Mouse (Mus musculus) gastrocnemius, postnatal 4 days (tissue): ENCODE measurements around the gene Tmem208. TPM values are rescaled to one million over a fixed set of nuclear protein-coding genes. Genes with fewer than 3 reads are reported as not detected.

ENCODE experiments used
- DNase-seq, 2 experiments: peaks; one replicate each; pipeline ENCODE4 v3.0.0; 2021 to 2022; ENCODE audit warnings: low spot score in 2 of 2, mixed read lengths in 2 of 2
- total RNA-seq, 2 experiments: library from RNA; stranded (reverse); gene quantifications; 2 replicates each; pipeline ENCODE4 v1.2.3; 2021

The Tmem208 gene
- total RNA-seq, 2 experiments from 2014 or later: 28.7 to 29.5 TPM

DNA sequence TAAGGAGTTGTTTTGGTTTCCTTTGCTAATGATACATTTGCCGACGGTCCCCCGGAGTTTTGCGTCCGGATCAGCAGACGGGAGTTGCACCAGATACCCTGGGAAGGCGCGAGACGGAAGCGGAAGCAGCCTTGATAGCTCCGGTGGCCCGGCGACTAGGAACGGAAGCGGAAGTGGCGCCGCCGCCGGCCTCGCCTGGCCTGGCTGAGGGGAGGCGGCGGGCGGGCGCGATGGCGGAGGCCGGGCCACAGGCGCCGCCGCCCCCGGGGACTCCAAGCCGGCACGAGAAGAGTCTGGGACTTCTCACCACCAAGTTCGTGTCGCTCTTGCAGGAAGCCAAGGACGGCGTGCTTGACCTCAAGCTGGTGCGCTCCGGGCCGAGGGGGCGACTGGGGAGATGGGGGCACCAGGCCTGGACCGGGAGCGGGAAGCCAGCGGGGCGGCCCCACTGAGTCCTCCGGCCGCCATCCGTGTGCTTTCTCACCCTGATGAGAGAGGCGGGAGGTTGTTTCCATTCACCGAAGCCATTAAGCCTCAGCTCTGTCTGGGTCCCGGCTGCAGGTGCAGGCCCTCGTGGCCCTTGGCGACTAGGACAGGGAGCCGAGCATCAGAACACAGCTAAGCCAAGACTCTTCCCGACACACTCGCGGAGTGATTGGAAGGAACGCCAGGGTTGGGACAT lies 28.5 kb upstream of the Tmem208 start, which contains the start of gene E2f4:
E2f4 (plus strand) TSS at position 153 of the 682 bp plus-strand sequence.
- DNase-seq: peak; percentile 81 to 91

GRCm38 (mm10) chr8:105298351-105299252 lies 27.6 kb upstream of the Tmem208 start:
- no peak for DNase-seq

GRCm38 (mm10) chr8:105299962-105300361 lies 26.2 kb upstream of the Tmem208 start:
- no peak for DNase-seq

- no peak for DNase-seq
Observed at GRCm38 (mm10) chr8:105303396-105303795, 22.8 kb upstream of the Tmem208 start.

DNA sequence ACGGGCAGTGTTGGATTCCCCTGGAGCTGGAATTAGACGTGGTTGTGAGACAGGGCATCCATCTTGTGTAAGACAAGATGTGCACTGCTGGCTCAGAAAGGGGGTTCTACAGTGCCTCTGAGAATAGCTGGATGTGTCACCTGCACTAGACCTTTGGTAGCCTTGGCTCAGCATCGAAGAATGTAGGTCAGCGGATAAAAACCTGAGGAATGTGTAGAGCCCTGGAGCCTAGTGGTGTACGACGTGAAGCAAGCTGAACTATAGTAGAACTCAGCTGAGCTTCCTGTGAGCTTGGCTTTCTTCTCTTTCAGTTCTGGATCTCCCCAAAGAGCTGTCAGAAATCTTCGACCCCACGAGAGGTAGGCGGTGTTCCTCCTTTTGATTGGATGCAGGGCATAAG lies 22.3 kb upstream of the Tmem208 start:
- DNase-seq: no peak

DNA sequence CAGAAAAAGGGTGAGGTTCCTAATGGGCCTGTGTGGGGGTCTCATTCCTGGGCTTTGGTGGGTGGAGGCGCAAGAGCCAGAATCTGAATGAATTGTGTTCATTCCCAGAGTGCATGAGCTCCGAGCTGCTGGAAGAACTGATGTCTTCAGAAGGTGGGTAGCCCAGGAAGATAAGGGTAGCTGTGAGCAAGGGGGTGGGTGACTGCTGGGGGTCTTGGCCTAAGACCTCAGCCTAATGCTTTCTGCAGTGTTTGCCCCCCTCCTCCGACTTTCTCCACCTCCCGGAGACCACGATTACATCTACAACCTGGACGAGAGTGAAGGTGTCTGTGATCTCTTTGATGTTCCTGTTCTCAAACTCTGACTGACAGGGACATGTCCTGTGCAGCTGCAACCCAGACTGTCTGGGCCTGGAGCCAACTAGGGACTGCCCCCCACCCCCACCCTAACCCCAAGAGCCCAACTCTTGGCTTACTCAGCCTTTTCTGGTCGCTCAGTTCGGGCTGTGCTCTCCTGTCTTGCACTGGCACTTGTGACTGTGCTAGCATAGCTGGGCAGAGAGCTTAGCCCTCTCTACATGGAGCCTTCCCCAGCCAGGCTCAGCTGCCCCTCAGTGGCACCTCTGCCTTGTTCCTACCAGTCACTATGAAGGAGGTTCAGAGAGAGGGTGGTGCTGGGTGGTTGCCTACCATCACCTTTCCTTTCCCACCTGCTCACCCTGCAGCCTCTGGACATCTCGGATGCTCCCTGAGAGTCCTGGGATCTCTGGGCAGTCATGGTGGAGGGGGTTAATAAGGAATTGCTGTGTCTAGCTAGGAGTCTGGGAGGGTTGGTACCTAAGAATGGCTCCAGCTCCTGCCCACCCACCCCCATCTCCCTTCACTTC lies 21.6 kb upstream of the Tmem208 start:
- no peak for DNase-seq

GRCm38 (mm10) chr8:105305211-105306145 lies 20.7 kb upstream of the Tmem208 start, which contains the start of gene Elmo3:
TSS of gene Elmo3 (plus strand) at chr8:105305601.
- no peak for DNase-seq

GRCm38 (mm10) chr8:105306146-105306691 lies 19.9 kb upstream of the Tmem208 start:
- DNase-seq: no peak

- no peak for DNase-seq
Observed at GRCm38 (mm10) chr8:105307670-105308069, 18.5 kb upstream of the Tmem208 start.

- no peak for DNase-seq
Observed at GRCm38 (mm10) chr8:105308428-105308827, 17.7 kb upstream of the Tmem208 start.

- DNase-seq: no peak
Observed at GRCm38 (mm10) chr8:105309142-105309847, 16.9 kb upstream of the Tmem208 start.

GRCm38 (mm10) chr8:105310118-105310517 lies 16.0 kb upstream of the Tmem208 start:
- no peak for DNase-seq

- DNase-seq: no peak
Observed at GRCm38 (mm10) chr8:105311718-105312117, 14.4 kb upstream of the Tmem208 start.

- no peak for DNase-seq
Observed at GRCm38 (mm10) chr8:105312891-105313481, 13.2 kb upstream of the Tmem208 start.

DNA sequence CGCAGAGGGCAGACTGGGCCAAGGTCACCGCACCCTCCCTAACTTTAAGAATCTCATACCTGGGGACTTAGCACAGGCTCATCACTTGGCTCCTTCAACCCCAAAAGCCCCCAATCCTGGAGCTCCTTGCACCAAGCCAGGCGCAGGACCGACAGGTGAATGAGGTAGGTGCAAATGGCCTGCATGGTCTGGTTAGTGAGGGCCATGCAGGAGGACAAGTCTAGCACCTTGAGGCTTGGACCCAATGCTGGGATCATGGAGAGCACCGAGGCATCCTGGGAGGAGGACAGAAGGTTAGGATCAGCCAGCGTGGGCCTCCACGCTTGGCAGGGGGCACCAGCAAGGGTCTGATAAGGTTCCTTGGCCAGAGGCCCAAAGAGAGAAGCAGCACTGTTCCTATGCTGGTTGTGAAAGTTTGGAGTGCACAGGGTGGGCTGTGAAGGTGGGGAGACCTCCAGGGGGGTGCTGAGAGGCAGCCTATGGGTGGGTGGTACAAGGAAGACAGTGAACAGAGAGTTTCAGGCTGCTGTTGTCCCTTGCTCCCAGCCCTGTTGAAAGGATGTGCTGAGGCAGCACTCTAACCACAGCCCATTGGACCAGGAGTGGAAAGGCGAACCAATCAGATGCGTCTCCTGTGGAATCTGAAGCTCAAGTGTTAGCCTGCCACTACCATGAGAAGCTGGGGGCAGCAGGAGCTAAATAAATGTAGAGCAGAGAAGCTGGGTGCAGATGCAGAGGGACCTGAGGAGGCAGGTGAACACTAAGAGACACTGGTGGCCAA lies 12.3 kb upstream of the Tmem208 start:
- no peak for DNase-seq

GRCm38 (mm10) chr8:105315073-105315769 lies 10.9 kb upstream of the Tmem208 start:
- no peak for DNase-seq

GRCm38 (mm10) chr8:105317941-105318340 lies 8.2 kb upstream of the Tmem208 start:
- no peak for DNase-seq
